Mouse (Mus musculus) G1E (cell line): ENCODE measurements around the gene Gm10197.

ENCODE experiments used
- CTCF ChIP-seq: IDR thresholded peaks from 2 replicates; pipeline ENCODE4 v1.5.1; 2012; ENCODE audit warnings: low read depth, low read length, inconsistent platforms, mixed read lengths
- GATA1 ChIP-seq: IDR thresholded peaks from 2 replicates; pipeline ENCODE4 v1.6.1; 2012; ENCODE audit warnings: borderline replicate concordance, low read length, inconsistent platforms, mixed read lengths
- TAL1 ChIP-seq: conservative IDR thresholded peaks from 2 replicates; pipeline ENCODE4 v1.6.1; 2012; ENCODE audit warnings: low read depth, low read length, inconsistent platforms, mixed read lengths

GRCm38 (mm10) chr19:53333730-53334129 is 37.8 kb downstream of the Gm10197 start:
- TF ChIP-seq CTCF, result no peak
- TF ChIP-seq GATA1, result no peak
- TF ChIP-seq TAL1, result no peak
